Mouse (Mus musculus) forebrain, embryonic 16.5 days (tissue): ENCODE measurements at regions not wholly inside any gene's neighbourhood (a gene's known extent, or its start where the extent isn't known, plus 50 kb on each side); places are given as distances from the start of the nearest gene placed in this dataset.

Experiments used
- ATAC-seq: fragments of 200-750 bp; cut with Nextera tagmentation; 2 replicates; pipeline ENCODE4 v1.8.0; 2017; ENCODE audit warnings: mild to moderate bottlenecking, moderate library complexity
- H3K27ac ChIP-seq: fragments of 300-500 bp; sonication (generic); 2 replicates; pipeline ENCODE4 v1.5.1; 2014; ENCODE audit warnings: low read length, control low read depth
- H3K27me3 ChIP-seq: fragments of 300-500 bp; sonication (generic); replicated peaks from 2 replicates; pipeline ENCODE4 v1.6.1; 2014; ENCODE audit warnings: low read length; ENCODE audit not compliant: control insufficient read depth, insufficient read depth
- H3K36me3 ChIP-seq: fragments of 300-500 bp; sonication (generic); 2 replicates; pipeline ENCODE4 v1.6.1; 2014; ENCODE audit not compliant: control insufficient read depth, insufficient read depth
- H3K4me1 ChIP-seq: fragments of 300-500 bp; sonication (generic); replicated peaks from 2 replicates; pipeline ENCODE4 v1.6.1; 2014; ENCODE audit warnings: low read length; ENCODE audit not compliant: control insufficient read depth, insufficient read depth
- H3K4me2 ChIP-seq: fragments of 300-500 bp; sonication (generic); 2 replicates; pipeline ENCODE4 v1.6.1; 2014; ENCODE audit warnings: mild to moderate bottlenecking, low read length, control low read depth
- H3K4me3 ChIP-seq: fragments of 300-500 bp; sonication (generic); replicated peaks from 2 replicates; pipeline ENCODE4 v1.5.1; 2014; ENCODE audit warnings: mild to moderate bottlenecking, low read length, control low read depth
- H3K9ac ChIP-seq: fragments of 300-500 bp; sonication (generic); replicated peaks from 2 replicates; pipeline ENCODE4 v1.6.1; 2014; ENCODE audit warnings: low read depth, low read length, control low read depth
- H3K9me3 ChIP-seq: fragments of 300-500 bp; sonication (generic); 2 replicates; pipeline ENCODE4 v1.6.1; 2016; ENCODE audit warnings: low read length; ENCODE audit not compliant: control insufficient read depth
- WGBS: fragments of 180-500 bp; shearing (Covaris S2); extraction: QIAGEN DNeasy Blood & Tissue Kit; methylation state at CpG from one replicate; pipeline ENCODE4 v1.1.7; 2014; 5-methylcytosine and 5-hydroxymethylcytosine counted together

DNA sequence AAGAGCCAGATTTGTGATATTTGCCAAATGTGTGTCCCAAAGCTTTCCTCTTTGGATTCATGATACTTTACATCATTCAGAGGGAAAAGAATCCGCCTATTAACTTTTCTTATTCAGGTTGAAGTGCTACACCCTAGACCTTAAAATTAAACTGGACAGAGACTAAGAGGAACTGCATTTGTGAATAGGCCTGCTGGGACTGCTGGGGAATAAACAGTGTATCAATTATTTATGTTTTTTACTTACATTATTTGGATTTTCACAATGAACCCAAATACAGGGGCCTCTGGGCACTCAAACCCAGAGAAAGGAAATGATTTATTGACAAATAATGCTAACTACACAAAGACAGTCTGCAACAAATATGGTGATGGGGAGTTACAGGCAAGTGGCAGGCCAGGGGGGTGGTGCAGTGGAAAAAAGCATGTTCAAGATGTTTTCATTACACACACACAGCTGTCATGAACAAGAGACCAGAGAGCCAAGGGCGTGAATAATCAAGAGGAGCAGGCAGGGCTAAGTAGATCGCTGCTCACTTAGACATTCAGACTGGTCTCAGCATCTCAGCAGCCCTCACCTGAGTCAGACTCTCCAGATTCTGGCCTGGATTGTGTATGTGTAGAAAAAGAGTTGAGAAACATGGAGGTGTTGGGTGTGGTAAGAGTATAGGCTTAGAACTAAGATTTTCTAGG lies 290.3 kb upstream of the Tenm4 start:
- Histone ChIP-seq H3K9me3 (no peaks in the 10 kb centered on the region), H3K4me2 (no peak overlapping the region), H3K27me3 (no peaks in the 10 kb centered on the region), H3K27ac (no peak overlapping the region), H3K36me3 (no peaks in the 10 kb centered on the region), H3K9ac (no peak overlapping the region), H3K4me1 (no peaks in the 10 kb centered on the region), H3K4me3 (no peak overlapping the region)
- ATAC-seq: no peak
- WGBS: 57% methylated on average over 3 of the region's 3 CpGs

DNA sequence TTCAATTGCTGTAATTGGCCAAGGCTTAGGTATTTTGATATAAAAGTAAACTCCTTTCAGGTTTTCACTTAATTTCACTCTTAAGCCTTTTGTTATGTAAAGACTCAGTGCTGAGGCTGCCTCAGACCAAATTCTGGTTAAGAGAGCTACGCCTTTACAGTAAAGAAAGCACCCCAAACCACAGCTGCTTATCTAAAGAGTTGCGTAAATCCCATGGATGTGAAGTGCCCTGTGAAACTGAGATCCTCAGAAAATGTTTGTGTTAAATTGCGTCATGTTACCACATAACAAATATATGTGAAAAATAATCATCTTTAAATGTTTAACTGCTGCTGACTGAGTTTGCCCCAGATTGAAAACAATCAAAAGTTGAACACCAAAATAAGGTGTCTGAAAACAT lies 269.5 kb upstream of the Tenm4 start:
- Histone ChIP-seq H3K9me3 (no peaks in the 10 kb centered on the region), H3K27ac (no peak overlapping the region), H3K4me2 (no peak overlapping the region), H3K9ac (no peak overlapping the region), H3K36me3 (no peaks in the 10 kb centered on the region), H3K27me3 (no peaks in the 10 kb centered on the region), H3K4me1 (no peaks in the 10 kb centered on the region), H3K4me3 (no peak overlapping the region)
- ATAC-seq: no peak
- WGBS: 59% methylated on average over 3 of the region's 3 CpGs

- 78% methylated on average over 4 of the region's 4 CpGs for WGBS
- Histone ChIP-seq H3K4me1 (no peaks in the 10 kb centered on the region), H3K36me3 (no peaks in the 10 kb centered on the region), H3K27ac (no peak overlapping the region), H3K9ac (no peak overlapping the region), H3K4me2 (no peak overlapping the region), H3K4me3 (no peak overlapping the region), H3K27me3 (no peaks in the 10 kb centered on the region), H3K9me3 (no peaks in the 10 kb centered on the region)
- ATAC-seq: no peak
Observed at GRCm38 (mm10) chr7:95914406-95915080, 256.5 kb upstream of the Tenm4 start.

DNA sequence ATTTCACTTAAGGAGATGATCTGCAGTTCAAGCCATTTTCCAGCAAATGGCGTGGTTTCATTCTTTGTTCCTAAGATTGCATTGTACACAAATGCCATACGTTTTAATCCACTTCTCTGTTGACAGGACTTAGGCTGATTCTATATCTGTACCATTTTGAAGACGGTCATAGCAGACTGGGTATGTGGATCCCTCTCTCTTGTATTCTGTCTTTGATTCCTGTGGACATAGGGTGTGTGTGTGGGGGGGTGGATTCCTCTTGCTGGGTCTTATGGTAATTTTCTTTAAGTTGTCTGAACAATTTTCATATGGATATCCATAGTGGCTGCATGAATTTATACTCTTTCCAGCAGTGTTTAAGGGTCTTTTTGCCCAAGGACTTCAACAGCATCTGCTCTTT lies 251.1 kb upstream of the Tenm4 start:
- Histone ChIP-seq H3K4me2 (no peak overlapping the region), H3K9me3 (no peaks in the 10 kb centered on the region), H3K9ac (no peak overlapping the region), H3K36me3 (no peaks in the 10 kb centered on the region), H3K27ac (no peak overlapping the region), H3K27me3 (no peaks in the 10 kb centered on the region), H3K4me1 (no peaks in the 10 kb centered on the region), H3K4me3 (no peak overlapping the region)
- WGBS: 79% methylated on average over 3 of the region's 3 CpGs
- ATAC-seq: no peak

DNA sequence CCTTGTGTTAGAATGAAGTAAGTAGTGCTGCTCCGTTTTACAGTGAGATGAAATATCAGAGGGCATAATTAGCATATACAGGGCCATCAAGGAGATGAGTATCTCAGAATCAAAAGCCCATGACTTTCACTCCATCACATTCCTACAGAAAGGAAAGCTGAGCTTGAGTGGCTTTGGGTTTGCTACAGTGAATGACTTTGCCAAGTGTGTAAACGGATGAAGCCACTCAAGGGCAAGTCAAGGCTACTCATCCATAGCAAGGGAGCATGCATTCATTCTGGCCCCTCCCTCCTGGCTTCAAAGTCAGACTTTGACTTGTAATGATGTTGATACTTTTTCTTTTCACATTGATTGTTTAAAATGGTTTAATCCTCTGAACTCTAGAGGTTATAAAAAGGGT lies 246.2 kb upstream of the Tenm4 start:
- Histone ChIP-seq H3K27ac (no peak overlapping the region), H3K27me3 (no peaks in the 10 kb centered on the region), H3K4me2 (no peak overlapping the region), H3K9me3 (no peaks in the 10 kb centered on the region), H3K4me1 (no peaks in the 10 kb centered on the region), H3K9ac (no peak overlapping the region), H3K36me3 (no peaks in the 10 kb centered on the region), H3K4me3 (no peak overlapping the region)
- WGBS: 85% methylated on average over 2 of the region's 2 CpGs
- no peak for ATAC-seq

- no peak overlapping the region for H3K27ac ChIP-seq
- no peak overlapping the region for H3K9ac ChIP-seq
- WGBS: 68% methylated on average over 6 of the region's 6 CpGs
- no peaks in the 10 kb centered on the region for H3K9me3 ChIP-seq
- H3K4me3 ChIP-seq: no peak overlapping the region
- H3K4me2 ChIP-seq: no peak overlapping the region
- H3K36me3 ChIP-seq: no peaks in the 10 kb centered on the region
- ATAC-seq: no peak
- no peaks in the 10 kb centered on the region for H3K27me3 ChIP-seq
- no peaks in the 10 kb centered on the region for H3K4me1 ChIP-seq
Observed at GRCm38 (mm10) chr7:95926119-95927039, 244.7 kb upstream of the Tenm4 start.

DNA sequence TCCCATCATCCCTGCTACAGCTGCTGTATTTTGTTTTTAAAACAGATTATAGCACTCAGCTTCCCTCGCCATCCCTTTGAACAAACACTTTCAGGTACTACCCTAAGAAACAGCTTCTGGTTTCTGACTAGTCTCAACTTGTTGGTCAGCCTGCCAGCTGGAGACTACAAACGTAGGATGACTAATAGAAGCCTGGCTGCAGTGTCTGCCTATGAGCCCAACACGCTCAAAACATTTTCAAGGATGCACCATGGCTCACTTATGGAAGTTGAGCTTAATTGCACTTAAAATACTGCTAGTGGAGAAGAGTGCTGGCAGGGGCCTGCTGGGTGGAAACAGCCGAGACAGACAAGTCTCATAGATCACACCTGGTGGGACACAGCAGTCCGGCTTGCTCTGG lies 234.4 kb upstream of the Tenm4 start:
- H3K4me3 ChIP-seq: no peak overlapping the region
- H3K4me2 ChIP-seq: no peak overlapping the region
- H3K9me3 ChIP-seq: no peaks in the 10 kb centered on the region
- H3K36me3 ChIP-seq: no peaks in the 10 kb centered on the region
- WGBS: 86% methylated on average over 5 of the region's 5 CpGs
- H3K4me1 ChIP-seq: no peaks in the 10 kb centered on the region
- no peak overlapping the region for H3K27ac ChIP-seq
- no peak overlapping the region for H3K9ac ChIP-seq
- ATAC-seq: no peak
- H3K27me3 ChIP-seq: no peaks in the 10 kb centered on the region

- ATAC-seq: no peak
- H3K36me3 ChIP-seq: no peaks in the 10 kb centered on the region
- 92% methylated on average over 6 of the region's 6 CpGs for WGBS
- H3K4me3 ChIP-seq: no peak overlapping the region
- H3K9me3 ChIP-seq: 0 out of 2 replicates have a peak, but pooled peaks cover 4% of the 10 kb centered on the region
- no peak overlapping the region for H3K4me2 ChIP-seq
- H3K27me3 ChIP-seq: no peaks in the 10 kb centered on the region
- H3K9ac ChIP-seq: no peak overlapping the region
- H3K4me1 ChIP-seq: no peaks in the 10 kb centered on the region
- H3K27ac ChIP-seq: no peak overlapping the region
Observed at GRCm38 (mm10) chr7:95943420-95943819, 227.6 kb upstream of the Tenm4 start.

- Histone ChIP-seq H3K9me3 (no peaks in the 10 kb centered on the region), H3K27ac (no peak overlapping the region), H3K4me3 (no peak overlapping the region), H3K4me2 (no peak overlapping the region), H3K9ac (no peak overlapping the region), H3K4me1 (no peaks in the 10 kb centered on the region), H3K27me3 (no peaks in the 10 kb centered on the region), H3K36me3 (no peaks in the 10 kb centered on the region)
- whole genome bisulfite sequencing: 80% methylated on average over 2 of the region's 2 CpGs
- no peak for ATAC-seq
Observed at GRCm38 (mm10) chr7:95952395-95952794, 218.7 kb upstream of the Tenm4 start.
